Mouse (Mus musculus) ES-Bruce4 (cell line): ENCODE results near the gene Aldh1a2.

Experiments
- CTCF ChIP-seq: IDR thresholded peaks from one replicate; pipeline ENCODE4 v1.8.1; 2011; ENCODE audit warnings: low read depth, low read length
- EP300 ChIP-seq: IDR thresholded peaks from 2 replicates; pipeline ENCODE4 v1.6.1; 2011; ENCODE audit warnings: low read depth, low read length; ENCODE audit not compliant: insufficient read depth

DNA sequence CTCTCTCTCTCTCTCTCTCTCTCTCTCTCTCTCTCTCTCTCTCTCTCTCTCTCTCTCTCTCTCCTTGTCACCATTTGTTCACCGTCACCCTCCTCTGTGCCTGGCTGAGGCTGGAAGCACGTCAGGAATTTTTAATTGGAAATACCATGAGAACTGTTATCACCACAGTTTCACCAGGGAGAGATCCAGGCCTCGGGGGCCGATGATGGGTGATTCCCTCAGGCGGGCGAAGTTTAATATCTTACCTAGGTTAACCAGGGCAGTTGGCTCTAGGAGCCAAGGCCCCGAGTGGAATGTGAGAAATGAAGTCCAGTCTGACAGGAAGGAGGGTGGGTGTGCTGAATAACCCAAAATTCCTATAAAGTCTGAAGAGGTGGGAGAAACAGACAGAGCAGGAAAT, 105.8 kb downstream of the Aldh1a2 start:
- no peak for TF ChIP-seq CTCF
- TF ChIP-seq EP300, result no peak
